In genomic region chr7:100866675-100867074, GRCm38 (mm10) we compare ENCODE assay signal across 8 mouse cellular contexts. TPM values are rescaled to one million over a fixed set of nuclear protein-coding genes. Genes with fewer than 3 reads are reported as not detected.
DNase-seq lines count a peak whose midpoint lies in the region; ATAC-seq and TF ChIP-seq lines count a peak whose summit lies in the region.

No protein-coding gene starts in this region.

- TF ChIP-seq POLR2A in liver, adult 2 months (IDR thresholded peaks at IDR 0.05; ENCODE audit: extremely low read depth, insufficient read depth, low read length) = no peak

- peak; percentile 87 for DNase-seq in midbrain, embryonic 14.5 days
- no peak for DNase-seq in midbrain, embryonic 11.5 days (ENCODE audit: low spot score, missing footprints)
- DNase-seq in T-cell, adult 2 months (ENCODE audit: low spot score) = peak; percentile 72
- DNase-seq in cerebellum, adult 9-11 months = peak; percentile 74
- peak; percentile 88 for DNase-seq in induced T-regulatory cell, adult 2 months (ENCODE audit: low read depth)
- peak; percentile 34 for DNase-seq in liver, adult 2 months (ENCODE audit: extremely low read depth, low read depth, low spot score)
- DNase-seq in right cerebral cortex, postnatal 36 days (ENCODE audit: low spot score in 2 of 2) = peak; percentile 62 to 72

- 10% methylated on average over 3 of the region's 3 CpGs for WGBS in midbrain, embryonic 14.5 days
- 12% methylated on average over 3 of the region's 3 CpGs for WGBS in midbrain, embryonic 11.5 days
- WGBS in liver, adult 2 months = under 1% methylated on average over 3 of the region's 3 CpGs

- no peaks in the 10 kb centered on the region for H3K27me3 ChIP-seq in midbrain, embryonic 14.5 days (ENCODE audit: control insufficient read depth, insufficient read depth, low read length)
- H3K27me3 ChIP-seq in midbrain, embryonic 11.5 days (ENCODE audit: control insufficient read depth, insufficient read depth, low read length) = no peaks in the 10 kb centered on the region
- H3K27me3 ChIP-seq in liver, adult 2 months (ENCODE audit: control insufficient read depth, insufficient read depth, low read length) = no peaks in the 10 kb centered on the region

- no peaks in the 10 kb centered on the region for H3K36me3 ChIP-seq in midbrain, embryonic 14.5 days (ENCODE audit: control insufficient read depth, insufficient read depth, low read length)
- H3K36me3 ChIP-seq in midbrain, embryonic 11.5 days (ENCODE audit: control insufficient read depth, insufficient read depth, low read length) = no peaks in the 10 kb centered on the region
- H3K36me3 ChIP-seq in liver, adult 2 months (ENCODE audit: control insufficient read depth, insufficient read depth, low read length) = no peaks in the 10 kb centered on the region

- 0 out of 2 replicates have a peak, but pooled peaks cover 4% of the 10 kb centered on the region for H3K4me1 ChIP-seq in midbrain, embryonic 14.5 days (ENCODE audit: control insufficient read depth, insufficient read depth, low read length)
- peaks cover 3% of the 10 kb centered on the region; the same call in 1 of the 2 replicates for H3K4me1 ChIP-seq in midbrain, embryonic 11.5 days (ENCODE audit: control insufficient read depth, insufficient read depth, low read length)
- peaks cover 4% of the 10 kb centered on the region; the same call in 1 of the 2 replicates for H3K4me1 ChIP-seq in liver, adult 2 months (ENCODE audit: control insufficient read depth, insufficient read depth, low read length)

- no peak for ATAC-seq in midbrain, embryonic 14.5 days (ENCODE audit: low FRiP score, low TSS enrichment)
- ATAC-seq in midbrain, embryonic 11.5 days (ENCODE audit: low FRiP score) = no peak
- no peak for ATAC-seq in megakaryocyte, adult 5-6 weeks (ENCODE audit: poor library complexity, severe bottlenecking)

- no peaks in the 10 kb centered on the region for H3K79me2 ChIP-seq in liver, adult 2 months (ENCODE audit: control insufficient read depth, insufficient read depth, low read length)

- no peak overlapping the region for H3K9ac ChIP-seq in midbrain, embryonic 14.5 days (replicated peaks; ENCODE audit: low read length)
- no peak overlapping the region for H3K9ac ChIP-seq in midbrain, embryonic 11.5 days (ENCODE audit: low read length)
- H3K9ac ChIP-seq in liver, adult 2 months (ENCODE audit: low read depth, low read length) = no peak overlapping the region

- H3K4me3 ChIP-seq in midbrain, embryonic 14.5 days (replicated peaks; ENCODE audit: low read depth, low read length) = no peak overlapping the region
- H3K4me3 ChIP-seq in midbrain, embryonic 11.5 days (ENCODE audit: low read depth, low read length) = no peak overlapping the region
- H3K4me3 ChIP-seq in liver, adult 2 months (ENCODE audit: insufficient read depth, low read depth, low read length) = no peak overlapping the region

- no peak overlapping the region for H3K27ac ChIP-seq in midbrain, embryonic 14.5 days (replicated peaks; ENCODE audit: low read depth, low read length)
- no peak overlapping the region for H3K27ac ChIP-seq in midbrain, embryonic 11.5 days (ENCODE audit: low read depth, low read length)
- no peak overlapping the region for H3K27ac ChIP-seq in liver, adult 2 months (replicated peaks; ENCODE audit: insufficient read depth, low read depth, low read length)

- H3K4me2 ChIP-seq in midbrain, embryonic 14.5 days (ENCODE audit: low read length) = no peak overlapping the region
- H3K4me2 ChIP-seq in midbrain, embryonic 11.5 days = no peak overlapping the region

- peak; percentile 60 for TF ChIP-seq CTCF in liver, adult 2 months (IDR thresholded peaks at IDR 0.05; ENCODE audit: low read depth, low read length)

- H3K9me3 ChIP-seq in midbrain, embryonic 14.5 days (ENCODE audit: control insufficient read depth, low read length) = no peaks in the 10 kb centered on the region
- H3K9me3 ChIP-seq in midbrain, embryonic 11.5 days (ENCODE audit: control insufficient read depth, low read length) = no peaks in the 10 kb centered on the region

RNA-seq across cellular contexts. Expression of gene Relt, which starts 3.4 kb away (rescaled TPM):
- 3.9 and 4.5 TPM in 2 replicates for polyA plus RNA-seq in midbrain, embryonic 14.5 days (2014; fragmentation: Nextera tagmentation; extraction: Ambion mirVana)
- 1.7 and 2.2 TPM in 2 replicates for polyA plus RNA-seq in midbrain, embryonic 11.5 days (2014; fragmentation: Nextera tagmentation; extraction: Ambion mirVana)
- 0.37 and 2.1 TPM in 2 replicates for total RNA-seq in liver, adult 2 months (2014; rRNA removed)
- 1.0 TPM in 2 replicates for polyA plus RNA-seq in liver, adult 2 months (2012; rRNA removed)
- total RNA-seq in megakaryocyte, adult 5-6 weeks (2015) = 23.9 and 27.2 TPM in 2 replicates
- 45.0 and 58.3 TPM in 2 replicates for total RNA-seq in megakaryocyte, adult 5-6 weeks (2017)
